Mouse (Mus musculus) limb, embryonic 11.5 days (tissue): ENCODE data around the gene Msi2. TPM values are rescaled to one million over a fixed set of nuclear protein-coding genes. Genes with fewer than 3 reads are reported as not detected.

Source experiments
- ATAC-seq: fragments of 200-750 bp; cut with Nextera tagmentation; 2 replicates; pipeline ENCODE4 v1.8.0; 2017; ENCODE audit warnings: low read depth; ENCODE audit not compliant: insufficient number of reproducible peaks, low FRiP score, low TSS enrichment
- DNase-seq: peaks from one replicate; pipeline ENCODE4 v3.0.0-alpha.2; 2015; ENCODE audit warnings: low spot score
- H3K27ac ChIP-seq: fragments of 300-500 bp; sonication (generic); replicated peaks from 2 replicates; pipeline ENCODE4 v1.5.1; 2014; ENCODE audit warnings: low read depth, mild to moderate bottlenecking, low read length
- H3K27me3 ChIP-seq: fragments of 300-500 bp; sonication (generic); 2 replicates; pipeline ENCODE4 v1.6.1; 2014; ENCODE audit warnings: mild to moderate bottlenecking, low read length, mixed read lengths; ENCODE audit not compliant: control insufficient read depth, insufficient read depth
- H3K36me3 ChIP-seq: fragments of 300-500 bp; sonication (generic); 2 replicates; pipeline ENCODE4 v1.6.1; 2014; ENCODE audit warnings: mild to moderate bottlenecking, low read length, moderate library complexity, mixed read lengths; ENCODE audit not compliant: control insufficient read depth, insufficient read depth
- H3K4me1 ChIP-seq: fragments of 300-500 bp; sonication (generic); 2 replicates; pipeline ENCODE4 v1.6.1; 2014; ENCODE audit warnings: low read length, mixed read lengths; ENCODE audit not compliant: control insufficient read depth, insufficient read depth
- H3K4me2 ChIP-seq: fragments of 300-500 bp; sonication (generic); 2 replicates; pipeline ENCODE4 v1.6.1; 2014; ENCODE audit warnings: low read depth, mild to moderate bottlenecking, moderate library complexity; ENCODE audit not compliant: severe bottlenecking
- H3K4me3 ChIP-seq: fragments of 300-500 bp; sonication (generic); 2 replicates; pipeline ENCODE4 v1.5.1; 2014; ENCODE audit warnings: low read depth, low read length
- H3K9ac ChIP-seq: fragments of 300-500 bp; sonication (generic); 2 replicates; pipeline ENCODE4 v1.6.1; 2014; ENCODE audit warnings: mild to moderate bottlenecking, low read length
- H3K9me3 ChIP-seq: fragments of 300-500 bp; sonication (generic); 2 replicates; pipeline ENCODE4 v1.6.1; 2016; ENCODE audit warnings: low read length; ENCODE audit not compliant: control insufficient read depth
- WGBS: fragments of 180-500 bp; shearing (Covaris S2); extraction: QIAGEN DNeasy Blood & Tissue Kit; methylation state at CpG from one replicate; pipeline ENCODE4 v1.1.7; 2014; 5-methylcytosine and 5-hydroxymethylcytosine counted together
- polyA plus RNA-seq: library from polyadenylated mRNA; unstranded; fragments of >200 nt; fragmentation: Nextera tagmentation; extraction: Ambion mirVana; gene quantifications from 2 replicates; pipeline ENCODE4 v1.2.1, GENCODE M21; 2014

Gene Msi2
- polyA plus RNA-seq, 1 experiment from 2014 or later = 18.1 TPM

- H3K9ac ChIP-seq = peak overlapping the region; percentile 88
- 0 out of 2 replicates have a peak, but pooled peaks cover under 1% of the 10 kb centered on the region for H3K36me3 ChIP-seq
- no peaks in the 10 kb centered on the region for H3K9me3 ChIP-seq
- peak overlapping the region; percentile 59 for H3K27ac ChIP-seq
- H3K4me2 ChIP-seq = peak overlapping the region; percentile 91
- peak overlapping the region; percentile 65 for H3K4me3 ChIP-seq
- no peak for DNase-seq
- H3K4me1 ChIP-seq = peaks cover 22% of the 10 kb centered on the region
- no peak for ATAC-seq
- no peaks in the 10 kb centered on the region for H3K27me3 ChIP-seq
- WGBS = under 1% methylated on average over 19 of the region's 19 CpGs
Observed at GRCm38 (mm10) chr11:88717016-88717643, 1.2 kb downstream of the Msi2 start.

DNA sequence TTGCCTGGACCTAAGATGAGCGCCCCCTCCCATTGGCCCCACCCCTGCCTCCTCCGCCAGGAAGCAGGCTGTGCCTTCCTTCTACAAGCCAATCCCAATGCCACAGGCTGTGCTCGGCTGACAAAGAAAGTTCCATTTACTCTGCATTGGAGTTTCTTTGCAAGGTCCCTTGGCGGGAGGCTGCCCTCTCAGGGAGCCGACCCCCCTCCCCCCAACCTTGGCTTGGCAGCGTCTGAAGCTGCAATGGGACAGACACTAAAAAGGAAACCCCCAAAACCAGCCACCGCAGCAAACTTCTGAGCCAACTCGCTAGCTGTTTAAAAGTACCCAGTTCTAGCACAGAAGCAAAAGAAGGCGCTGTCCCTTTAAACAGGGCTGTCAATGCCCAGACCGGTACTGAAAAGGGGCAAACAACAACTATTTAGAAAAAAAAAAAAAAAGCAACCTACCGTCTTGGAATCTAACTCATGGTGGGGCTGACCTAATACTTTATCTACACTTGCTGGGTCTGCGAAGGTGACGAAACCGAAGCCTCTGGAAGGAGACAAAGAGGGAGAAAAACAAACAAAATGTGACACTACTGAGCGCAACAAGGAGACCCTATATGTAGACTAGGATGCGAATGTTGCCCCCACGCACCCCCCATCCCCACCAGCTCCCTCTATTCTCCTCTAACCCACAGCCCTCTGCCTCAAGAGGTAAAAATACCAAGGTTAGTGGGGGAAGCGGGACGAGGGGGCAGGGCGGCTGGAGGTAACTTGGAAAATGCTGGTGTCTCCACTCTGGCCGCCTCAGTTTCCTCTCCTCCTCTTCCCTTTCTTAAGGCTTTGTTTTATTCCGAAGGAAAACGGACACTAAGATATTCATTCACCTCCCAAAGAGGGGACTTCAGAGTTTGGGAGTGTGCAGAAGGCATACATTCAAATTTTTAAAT is 2.0 kb downstream of the Msi2 start:
- ATAC-seq (no peak), DNase-seq (peak; percentile 67)
- Histone ChIP-seq H3K4me3 (peak overlapping the region; percentile 65), H3K4me2 (peak overlapping the region; percentile 91), H3K27ac (peak overlapping the region; percentile 59), H3K9ac (peak overlapping the region; percentile 88), H3K27me3 (no peaks in the 10 kb centered on the region), H3K36me3 (0 out of 2 replicates have a peak, but pooled peaks cover 2% of the 10 kb centered on the region), H3K9me3 (no peaks in the 10 kb centered on the region), H3K4me1 (peaks cover 22% of the 10 kb centered on the region)
- WGBS = under 1% methylated on average over 23 of the region's 23 CpGs

DNA sequence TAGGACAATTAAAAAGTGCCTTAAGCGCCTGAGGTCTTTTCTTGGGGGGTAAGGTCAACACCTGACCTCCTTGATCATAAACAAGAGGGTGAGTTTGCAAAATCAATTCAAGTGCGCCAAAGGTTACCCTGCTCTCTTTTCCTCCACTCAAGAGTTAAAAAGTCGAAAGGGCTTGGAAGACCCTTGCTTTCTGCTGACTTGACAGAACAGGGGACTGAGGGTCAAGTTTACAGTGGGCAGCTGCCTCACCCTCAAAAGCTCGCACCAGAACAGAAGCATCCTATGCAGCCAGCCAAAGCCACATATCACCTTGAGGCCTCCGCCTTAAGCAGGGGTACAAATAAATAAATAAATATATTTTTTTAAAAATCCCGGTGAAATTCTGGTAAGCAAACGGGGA is 3.0 kb downstream of the Msi2 start:
- Histone ChIP-seq H3K27me3 (no peaks in the 10 kb centered on the region), H3K36me3 (peaks cover 5% of the 10 kb centered on the region; the same call in 1 of the 2 replicates), H3K4me3 (peak overlapping the region; percentile 65), H3K9ac (no peak overlapping the region), H3K27ac (no peak overlapping the region), H3K4me1 (peaks cover 22% of the 10 kb centered on the region), H3K9me3 (no peaks in the 10 kb centered on the region), H3K4me2 (peak overlapping the region; percentile 91)
- 25% methylated on average over 7 of the region's 7 CpGs for WGBS
- DNase-seq = no peak
- ATAC-seq = no peak

GRCm38 (mm10) chr11:88714127-88714526 is 4.2 kb downstream of the Msi2 start:
- Histone ChIP-seq H3K4me3 (no peak overlapping the region), H3K4me1 (peaks cover 19% of the 10 kb centered on the region)
- ATAC-seq = no peak

GRCm38 (mm10) chr11:88713479-88713878 is 4.8 kb downstream of the Msi2 start:
- H3K4me1 ChIP-seq = peaks cover 16% of the 10 kb centered on the region
- no peak for ATAC-seq
- H3K4me3 ChIP-seq = no peak overlapping the region
- H3K27ac ChIP-seq = no peak overlapping the region
- 63% methylated on average over 9 of the region's 9 CpGs for WGBS
- no peak overlapping the region for H3K4me2 ChIP-seq
- H3K9ac ChIP-seq = no peak overlapping the region
- no peaks in the 10 kb centered on the region for H3K9me3 ChIP-seq
- DNase-seq = no peak
- H3K36me3 ChIP-seq = peaks cover 5% of the 10 kb centered on the region; the same call in 1 of the 2 replicates
- H3K27me3 ChIP-seq = no peaks in the 10 kb centered on the region

More at GRCm38 (mm10) chr11:88714127-88714526, 4.2 kb downstream of the Msi2 start:
- H3K36me3 ChIP-seq = peaks cover 5% of the 10 kb centered on the region; the same call in 1 of the 2 replicates
- WGBS = 77% methylated on average over 7 of the region's 7 CpGs
- no peaks in the 10 kb centered on the region for H3K27me3 ChIP-seq
- H3K4me2 ChIP-seq = no peak overlapping the region; the same call in 1 of the 2 replicates
- no peak overlapping the region for H3K9ac ChIP-seq
- no peak for DNase-seq
- H3K9me3 ChIP-seq = no peaks in the 10 kb centered on the region
- H3K27ac ChIP-seq = no peak overlapping the region

- H3K4me1 ChIP-seq = peaks cover 9% of the 10 kb centered on the region
- H3K4me3 ChIP-seq = no peak overlapping the region
- H3K4me2 ChIP-seq = no peak overlapping the region
- no peak overlapping the region for H3K27ac ChIP-seq
- no peak overlapping the region for H3K9ac ChIP-seq
- 85% methylated on average over 15 of the region's 15 CpGs for WGBS
- DNase-seq = no peak
- no peaks in the 10 kb centered on the region for H3K9me3 ChIP-seq
- no peaks in the 10 kb centered on the region for H3K27me3 ChIP-seq
- H3K36me3 ChIP-seq = peaks cover 5% of the 10 kb centered on the region; the same call in 1 of the 2 replicates
- ATAC-seq = no peak
Observed at GRCm38 (mm10) chr11:88709876-88710614, 8.3 kb downstream of the Msi2 start.

DNA sequence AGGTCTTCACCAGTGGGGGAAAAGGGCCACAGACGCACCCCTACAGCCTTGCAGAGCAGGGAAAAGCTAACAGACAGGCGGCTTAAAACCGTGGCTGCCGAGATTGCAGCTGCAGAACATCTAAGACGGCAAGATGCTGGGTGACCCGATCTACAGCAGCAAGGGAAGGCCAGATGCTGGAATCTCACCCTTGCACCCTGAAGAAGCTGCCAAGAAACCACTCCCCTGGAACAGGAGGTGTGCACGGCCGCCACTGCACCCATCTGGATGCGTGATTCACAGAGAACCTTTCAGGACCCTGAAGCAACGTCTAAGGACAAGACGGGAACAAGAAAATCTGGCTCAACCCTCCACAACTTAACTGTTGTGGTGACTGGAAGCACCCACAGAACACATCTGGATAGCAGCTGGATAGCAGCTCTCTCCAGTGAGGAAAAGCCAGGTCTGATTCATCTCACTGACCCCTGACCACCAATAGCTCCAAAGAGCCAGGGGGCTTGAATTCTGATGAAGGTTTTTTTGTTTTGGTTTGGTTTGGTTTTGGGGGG is 11.0 kb downstream of the Msi2 start:
- DNase-seq (no peak), ATAC-seq (no peak)
- H3K9me3 ChIP-seq = no peaks in the 10 kb centered on the region
- no peak overlapping the region for H3K9ac ChIP-seq
- 62% methylated on average over 11 of the region's 11 CpGs for WGBS
- H3K4me2 ChIP-seq = no peak overlapping the region
- no peak overlapping the region for H3K4me3 ChIP-seq
- H3K27me3 ChIP-seq = no peaks in the 10 kb centered on the region
- no peak overlapping the region for H3K27ac ChIP-seq
- H3K4me1 ChIP-seq = peaks cover 13% of the 10 kb centered on the region
- H3K36me3 ChIP-seq = peaks cover 5% of the 10 kb centered on the region; the same call in 1 of the 2 replicates

DNA sequence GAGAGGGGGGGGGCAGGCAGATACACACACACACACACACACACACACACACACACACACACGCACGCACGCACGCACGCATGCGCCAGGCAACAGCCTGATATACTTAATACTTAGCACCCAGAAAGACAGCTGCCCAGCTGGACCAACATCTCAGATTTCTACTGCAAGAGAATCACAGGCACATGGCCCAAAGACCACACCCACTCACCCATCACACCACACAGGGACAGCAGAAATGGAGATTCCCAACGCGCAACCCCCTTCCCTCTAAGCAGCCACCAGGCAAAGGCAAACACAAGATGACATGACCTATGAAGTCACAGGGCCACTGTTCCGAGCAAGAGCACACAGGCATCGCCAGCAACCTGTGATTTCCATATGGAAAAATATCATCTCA is 13.6 kb downstream of the Msi2 start:
- H3K36me3 ChIP-seq = peaks cover 4% of the 10 kb centered on the region
- no peaks in the 10 kb centered on the region for H3K9me3 ChIP-seq
- no peak overlapping the region for H3K9ac ChIP-seq
- H3K4me3 ChIP-seq = no peak overlapping the region
- peaks cover 15% of the 10 kb centered on the region for H3K4me1 ChIP-seq
- H3K27me3 ChIP-seq = no peaks in the 10 kb centered on the region
- DNase-seq (no peak), ATAC-seq (no peak)
- WGBS = 80% methylated on average over 10 of the region's 10 CpGs
- no peak overlapping the region for H3K4me2 ChIP-seq
- no peak overlapping the region for H3K27ac ChIP-seq
